Mouse (Mus musculus) 416B (cell line): ENCODE results near the gene Mdga1.

Experiments used
- DNase-seq: peaks from one replicate; pipeline ENCODE4 v3.0.0; 2011; ENCODE audit warnings: low read depth

Mdga1 gene

DNA sequence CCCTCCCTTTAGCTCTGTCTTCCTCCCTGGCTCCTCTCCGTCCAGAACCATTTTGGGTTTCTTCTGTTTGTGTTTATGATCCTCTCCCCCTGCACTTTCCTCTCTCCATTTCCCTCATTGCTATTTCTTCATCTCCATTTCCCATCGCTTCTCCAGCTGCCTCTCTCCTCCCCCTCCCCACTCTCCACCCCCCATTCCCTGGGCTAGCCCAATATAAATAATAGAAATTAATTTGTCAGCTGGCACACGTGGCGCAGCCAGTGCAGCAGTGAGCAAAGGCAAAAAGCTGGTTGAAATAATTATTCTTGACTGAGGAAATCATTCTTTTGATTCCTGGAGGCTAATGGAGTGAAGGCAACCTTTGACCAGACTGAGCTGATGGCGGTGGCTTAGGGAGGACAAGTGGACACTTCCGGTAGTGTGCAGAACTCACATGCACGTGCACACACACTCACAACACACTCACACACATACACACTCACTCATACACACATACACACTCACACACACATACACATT lies at the start of gene Mdga1:
TSS of gene Mdga1 (minus strand) at position 51 of the 519 bp plus-strand sequence.
- DNase-seq: no peak

DNA sequence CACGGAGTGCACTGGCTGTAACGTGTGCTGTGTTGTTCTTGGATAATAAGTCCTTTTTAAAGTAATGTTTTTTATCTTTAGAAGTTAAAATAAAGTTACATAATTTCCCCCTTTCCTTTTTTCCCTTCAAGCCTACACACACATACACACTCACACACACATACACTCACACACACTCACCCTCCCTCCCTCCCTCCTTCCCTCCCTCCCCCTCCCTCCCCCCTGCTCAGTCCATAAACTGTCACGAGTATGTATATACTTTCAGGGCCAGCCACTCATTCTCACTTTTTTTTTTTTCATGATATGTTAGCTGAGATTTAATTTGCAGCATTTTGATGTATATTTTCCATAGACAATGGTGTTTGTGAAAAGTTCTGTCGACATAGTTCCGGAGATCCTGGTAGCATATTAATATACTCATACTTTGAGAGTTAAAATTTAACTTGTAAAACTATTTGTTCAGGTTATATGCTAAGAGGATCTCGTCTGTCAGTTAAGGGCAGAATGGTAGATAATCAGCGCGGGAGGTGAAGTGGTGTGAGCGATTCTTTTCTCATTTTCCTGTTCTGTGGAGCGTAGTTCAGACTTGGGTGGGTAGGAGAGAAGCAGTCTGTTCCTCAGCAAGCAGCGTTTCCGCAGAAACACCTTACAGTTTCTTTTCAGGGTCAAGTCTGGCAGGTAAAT lies 49.2 kb upstream of the Mdga1 start:
- DNase-seq: no peak

DNA sequence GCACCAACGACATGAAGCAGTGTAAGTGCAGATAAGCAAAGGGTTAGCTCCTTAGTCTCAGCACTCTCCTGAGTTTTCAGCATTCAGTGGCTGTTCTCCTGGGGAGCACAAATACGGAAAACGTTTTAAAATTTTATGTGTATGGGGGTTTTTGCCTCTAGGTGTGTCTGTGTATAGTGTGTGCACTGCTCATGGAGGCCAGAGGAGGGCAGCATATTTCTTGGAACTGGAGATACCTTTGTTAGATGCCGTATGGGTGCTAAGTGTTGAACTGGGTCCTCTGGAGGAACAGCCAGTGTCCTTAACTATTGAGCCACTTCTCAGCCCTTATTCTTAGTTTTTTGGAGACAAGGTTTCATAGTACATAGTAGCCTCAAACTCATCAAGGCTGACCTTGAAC lies 44.8 kb upstream of the Mdga1 start:
- no peak for DNase-seq

DNA sequence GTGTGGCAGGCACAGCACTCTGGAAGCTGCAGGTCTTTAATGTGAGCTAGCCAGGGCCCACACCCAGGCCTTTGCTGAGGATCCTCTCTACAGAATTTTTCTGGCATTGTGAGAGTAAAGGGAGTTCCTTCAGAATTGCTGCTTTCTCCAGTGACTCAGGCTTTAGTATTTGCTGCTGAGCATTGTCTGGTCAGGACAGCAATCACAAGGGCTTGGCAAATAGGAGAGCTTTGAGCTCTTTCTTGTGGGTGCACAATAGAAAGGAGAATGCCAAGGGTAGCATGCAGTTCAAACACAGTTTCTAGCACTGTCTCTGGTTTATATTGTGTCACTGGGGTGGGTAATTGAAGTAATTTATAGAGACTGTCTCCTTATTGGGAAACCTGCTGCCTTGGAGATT lies 38.5 kb upstream of the Mdga1 start:
- DNase-seq: no peak

DNA sequence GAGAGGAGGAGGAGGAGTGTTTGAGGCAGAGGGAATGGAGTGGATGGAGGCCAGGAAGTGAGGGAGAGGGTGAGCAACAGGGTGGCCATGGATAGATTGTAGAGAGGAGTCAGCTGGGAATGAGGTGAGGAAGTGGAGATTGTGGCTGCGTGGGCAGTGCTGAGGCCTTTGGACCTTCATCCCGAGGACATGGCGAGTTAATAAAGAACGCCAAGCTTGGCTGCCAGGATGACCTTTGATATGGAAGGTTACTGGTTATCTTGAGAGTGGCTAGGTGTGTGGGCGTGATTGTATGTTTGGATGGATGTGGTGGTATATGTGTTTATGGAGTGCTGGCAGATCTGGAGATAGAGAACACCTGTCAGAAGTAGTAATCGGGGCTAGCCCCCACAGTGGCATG lies 38.0 kb upstream of the Mdga1 start:
- no peak for DNase-seq

DNA sequence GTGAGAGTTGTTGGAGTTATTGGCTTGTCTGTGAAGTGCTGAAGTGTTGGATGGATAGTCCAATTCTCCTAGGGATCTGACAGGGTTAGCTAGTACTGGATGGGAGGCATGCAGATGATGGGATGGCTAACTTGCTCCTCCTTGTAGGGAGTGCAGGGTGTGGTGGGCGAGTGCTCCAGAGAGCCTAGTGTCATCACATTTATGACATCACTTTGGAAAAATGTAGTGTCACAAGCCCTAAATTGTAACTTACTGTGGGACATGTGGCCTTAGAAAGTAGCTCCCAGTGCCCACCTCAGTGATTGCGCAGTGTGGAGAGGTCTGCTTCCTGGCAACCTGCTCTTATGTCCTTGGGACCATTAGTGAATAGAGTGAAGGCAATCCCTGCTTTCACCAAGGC lies 37.0 kb upstream of the Mdga1 start:
- DNase-seq: no peak

DNA sequence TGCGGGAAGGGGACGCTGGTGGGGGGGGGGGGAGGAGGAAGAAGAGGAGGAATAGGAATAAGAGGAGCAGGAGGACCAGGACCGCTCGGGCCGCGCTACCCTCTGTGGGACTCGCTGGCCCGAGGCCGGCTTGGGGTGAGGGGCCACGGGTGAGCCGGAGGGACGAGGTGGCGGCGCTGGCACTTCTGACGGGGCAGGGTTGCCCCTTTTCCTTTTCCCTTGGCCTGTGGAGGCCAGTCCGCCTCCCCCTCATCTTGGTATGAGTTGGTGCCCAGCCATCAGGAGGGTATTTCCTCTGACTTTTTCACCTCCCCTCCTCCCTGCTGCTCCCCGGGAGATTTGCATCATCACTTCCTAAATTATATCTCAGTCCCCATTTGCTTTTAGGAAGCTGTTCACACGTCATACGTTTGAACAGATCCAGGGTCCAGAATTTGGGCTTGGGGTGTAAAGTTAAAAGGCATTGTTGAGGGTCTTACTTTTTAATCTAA lies 35.6 kb upstream of the Mdga1 start:
- DNase-seq: peak; percentile 64

DNA sequence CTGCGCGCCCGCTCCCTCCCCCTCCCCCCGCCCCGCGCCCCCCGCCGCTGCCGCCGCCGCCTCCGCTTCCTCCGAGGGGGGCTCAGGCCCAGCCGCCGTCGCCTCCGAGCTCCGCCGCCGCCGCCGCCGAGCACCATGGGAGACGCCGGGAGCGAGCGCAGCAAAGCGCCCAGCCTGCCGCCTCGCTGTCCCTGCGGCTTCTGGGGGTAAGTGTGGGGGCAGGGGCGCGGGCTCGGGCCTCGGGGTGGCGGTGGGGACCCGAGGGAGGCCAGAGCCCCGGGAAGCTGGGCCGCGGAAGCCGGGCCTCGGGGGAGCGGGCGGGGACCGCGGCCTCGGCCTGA lies 35.2 kb upstream of the Mdga1 start:
- no peak for DNase-seq

DNA sequence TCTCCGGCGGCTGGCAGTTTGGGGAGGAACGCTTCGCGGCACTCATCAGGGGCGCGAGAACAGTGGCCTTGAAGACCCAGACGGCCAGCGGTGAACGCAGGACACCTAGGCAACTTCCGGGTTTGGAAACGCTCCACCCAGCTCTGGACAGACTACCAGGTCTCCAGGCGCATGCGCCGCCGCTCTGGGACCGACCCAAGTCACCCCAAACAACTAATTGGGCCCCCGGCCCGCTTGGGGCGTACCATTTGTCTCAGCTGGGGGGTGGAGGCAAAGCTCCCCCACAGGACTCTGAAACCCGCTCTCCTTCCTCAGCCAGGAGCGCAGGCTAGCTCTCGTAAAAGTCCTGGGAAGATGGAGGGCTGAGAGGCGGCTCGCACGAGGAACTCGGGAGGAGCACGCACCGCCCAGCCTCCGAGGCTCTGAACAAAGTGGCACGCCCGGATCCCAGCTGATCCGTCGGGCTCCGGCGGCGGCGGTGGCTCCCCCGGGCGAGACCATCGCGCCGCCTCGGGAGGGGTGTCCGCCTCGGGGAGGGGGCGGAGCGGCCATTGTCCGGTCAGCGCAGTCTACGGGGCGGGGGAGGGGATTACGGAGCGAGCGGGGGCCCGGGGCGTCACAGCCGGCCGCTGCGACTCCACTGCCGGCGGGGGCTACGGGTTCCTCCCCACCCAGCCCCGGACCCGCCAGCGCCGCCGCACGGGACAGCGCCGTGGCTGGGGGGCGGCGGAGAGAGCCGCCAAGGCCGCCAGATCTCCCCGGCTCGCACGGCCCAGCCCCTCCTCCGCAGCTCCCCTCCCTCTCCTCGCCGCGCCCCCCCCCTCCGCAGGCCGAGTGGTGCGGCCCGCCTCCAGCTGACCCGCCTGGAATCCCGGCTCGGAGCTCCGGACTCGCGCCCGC lies 34.6 kb upstream of the Mdga1 start, which contains the start of gene Zfand3:
TSS of gene Zfand3 (plus strand) at position 531 of the 900 bp plus-strand sequence.
- DNase-seq: peak; percentile 98

DNA sequence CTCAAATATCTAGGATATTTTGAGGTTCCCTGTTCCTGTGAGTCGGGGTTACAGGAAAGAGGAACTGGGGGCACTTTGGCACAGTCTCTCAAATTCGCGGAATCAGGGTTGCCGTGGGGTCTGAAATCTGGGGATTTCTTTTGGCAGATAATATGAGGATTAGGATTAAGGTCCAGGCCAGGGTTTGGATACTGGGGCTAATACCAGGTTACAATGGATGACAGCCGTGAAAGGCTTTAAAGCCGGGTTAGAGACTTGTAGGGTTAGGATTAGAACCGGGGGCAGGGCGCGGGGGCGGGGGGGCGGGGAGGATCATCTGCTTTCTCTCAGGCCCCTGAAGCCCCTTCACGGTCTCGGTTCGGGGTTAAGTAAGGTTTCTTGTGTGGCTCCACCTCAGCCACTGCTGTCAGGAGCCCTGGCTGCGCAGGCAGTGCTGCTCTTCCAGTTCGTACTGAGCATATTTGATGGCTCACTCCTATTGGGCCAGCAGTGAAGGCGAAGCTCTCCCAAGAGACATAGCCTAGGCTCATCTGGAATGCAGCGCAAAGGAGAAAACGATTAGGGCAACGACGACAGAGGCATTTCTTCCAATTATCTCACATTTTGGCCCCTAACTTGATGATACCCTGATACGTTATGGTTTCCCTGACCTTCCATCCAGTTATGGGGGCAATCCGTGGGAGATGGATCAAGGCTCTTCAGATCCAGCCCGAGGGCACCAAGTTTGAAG lies 28.8 kb upstream of the Mdga1 start:
- no peak for DNase-seq

DNA sequence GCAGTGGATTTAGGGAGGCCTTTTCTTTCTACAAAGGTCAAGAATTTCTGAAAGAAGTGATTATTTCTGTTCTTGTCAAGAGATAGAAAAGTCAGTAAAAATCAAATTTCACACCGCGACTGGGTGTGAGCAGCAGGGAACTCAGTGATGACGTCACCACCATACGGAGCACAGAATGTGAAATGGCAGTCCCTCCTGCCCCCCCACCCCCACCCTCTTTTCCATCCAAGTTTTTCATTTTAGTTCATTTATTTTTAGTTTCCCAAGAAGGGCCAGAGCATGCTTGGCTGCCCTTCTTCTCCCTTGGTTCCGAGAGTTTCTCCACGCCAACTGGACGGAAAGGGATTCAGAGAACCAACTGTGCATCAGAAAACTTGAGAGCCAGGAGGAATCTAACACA lies 27.8 kb upstream of the Mdga1 start:
- DNase-seq: no peak

DNA sequence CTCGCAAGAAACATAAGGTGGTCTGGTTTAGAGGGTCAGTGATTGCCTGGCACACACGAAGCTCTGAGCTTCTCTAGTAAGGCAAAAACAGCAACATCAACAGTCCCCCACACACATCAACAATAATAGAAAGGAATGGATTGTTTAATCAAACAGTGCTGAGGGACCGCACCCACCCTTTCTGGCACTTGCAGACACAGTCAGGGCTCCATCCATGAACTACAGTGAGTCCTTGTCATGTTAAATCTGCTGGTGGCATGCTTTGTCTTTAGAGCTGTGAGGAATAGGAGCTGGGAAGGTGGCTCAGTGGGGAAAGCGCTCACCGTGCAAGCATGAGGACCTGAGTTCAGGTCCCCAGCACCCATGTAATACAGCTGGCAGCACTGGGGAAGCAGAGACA lies 26.1 kb upstream of the Mdga1 start:
- DNase-seq: no peak

DNA sequence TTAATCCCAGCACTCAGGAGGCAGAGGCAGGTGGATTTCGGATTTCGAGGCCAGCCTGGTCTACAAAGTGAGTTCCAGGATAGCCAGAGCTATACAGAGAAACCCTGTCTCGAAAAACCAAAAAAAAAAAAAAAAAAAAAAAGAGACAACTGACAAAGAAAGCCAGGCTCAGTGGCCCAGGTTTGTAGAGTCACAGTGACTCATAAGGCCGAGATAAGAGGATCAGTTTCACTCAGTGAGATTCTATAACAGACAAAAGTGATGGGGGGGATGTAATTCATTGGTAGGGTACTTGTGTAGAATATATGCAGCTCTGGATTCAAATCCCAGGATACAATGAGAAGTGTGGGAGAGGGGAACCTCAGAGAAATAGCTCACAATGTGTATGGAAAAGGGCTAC lies 24.6 kb upstream of the Mdga1 start:
- DNase-seq: peak; percentile 58

DNA sequence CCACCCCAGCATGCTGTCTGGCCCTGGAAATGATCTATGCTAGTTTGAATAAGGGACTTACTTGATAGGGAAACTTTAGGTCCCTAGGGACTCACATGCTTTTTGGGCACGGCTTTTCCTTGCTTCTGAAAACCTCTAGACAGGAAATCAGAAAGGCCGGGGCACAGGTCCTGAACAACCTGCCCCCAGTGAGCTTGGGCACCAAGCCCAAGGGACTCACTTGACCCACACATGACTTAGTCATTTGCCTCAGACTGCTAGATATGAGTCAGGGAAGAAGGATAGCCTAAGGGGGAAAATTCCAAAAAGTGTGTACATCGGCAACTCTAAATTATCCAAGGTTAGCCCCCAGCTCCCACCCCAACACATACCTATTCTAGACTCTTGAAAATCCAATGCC lies 24.1 kb upstream of the Mdga1 start:
- peak; percentile 52 for DNase-seq

DNA sequence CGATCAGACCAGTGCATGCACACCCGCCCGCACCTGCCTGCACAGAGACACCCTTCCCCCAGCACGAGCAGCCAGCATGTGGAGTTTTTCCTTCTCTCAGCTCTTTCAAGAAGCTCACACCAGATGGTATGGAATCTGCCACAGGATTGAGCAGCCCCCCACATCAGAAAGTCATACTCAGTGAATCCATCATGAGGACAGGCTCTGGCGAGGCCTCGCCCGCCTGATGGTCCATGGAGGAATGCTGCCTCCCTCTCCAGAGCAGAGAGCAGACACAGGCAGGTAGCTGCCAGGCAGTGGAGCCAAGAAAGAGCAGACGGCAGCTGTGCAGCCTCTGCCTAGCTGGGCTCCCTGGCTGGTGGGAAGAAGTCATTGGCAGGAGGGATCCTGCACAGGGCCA lies 23.6 kb upstream of the Mdga1 start:
- no peak for DNase-seq

DNA sequence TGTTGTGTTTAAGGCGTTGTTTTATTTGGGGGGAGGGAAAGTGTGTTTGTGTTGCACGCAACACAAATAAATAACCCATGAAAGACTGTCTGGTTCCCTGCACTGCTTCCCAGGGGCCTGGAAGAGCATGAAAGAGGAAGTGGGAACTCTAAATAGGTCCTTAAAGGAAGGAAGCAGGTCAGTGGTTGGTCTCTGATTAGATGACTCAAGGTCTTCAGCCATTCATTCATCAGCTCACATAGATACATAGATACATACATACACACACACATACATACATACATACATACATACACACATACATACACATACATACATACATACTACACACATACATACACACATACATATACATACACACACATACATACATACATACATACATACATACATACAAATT lies 21.0 kb upstream of the Mdga1 start:
- peak; percentile 68 for DNase-seq

DNA sequence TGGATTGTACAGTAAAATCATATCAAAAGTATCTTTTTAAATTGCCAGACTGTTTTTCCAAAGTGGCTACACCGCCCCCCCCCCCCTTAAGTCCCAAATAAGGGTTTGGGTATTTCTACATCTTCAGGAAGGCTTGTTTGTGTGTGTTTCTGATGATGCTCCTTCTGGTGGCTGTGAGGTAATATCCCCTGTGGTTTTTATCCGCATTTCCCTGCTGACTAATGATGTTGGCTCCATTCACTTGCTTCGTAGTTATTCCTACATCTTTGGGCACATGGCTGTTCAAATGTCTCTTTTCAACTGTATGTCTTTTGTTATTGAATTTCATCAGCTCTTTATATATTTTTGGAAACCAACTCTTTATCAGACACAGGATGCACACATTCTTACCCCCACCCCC lies 20.2 kb upstream of the Mdga1 start:
- peak; percentile 87 for DNase-seq

DNA sequence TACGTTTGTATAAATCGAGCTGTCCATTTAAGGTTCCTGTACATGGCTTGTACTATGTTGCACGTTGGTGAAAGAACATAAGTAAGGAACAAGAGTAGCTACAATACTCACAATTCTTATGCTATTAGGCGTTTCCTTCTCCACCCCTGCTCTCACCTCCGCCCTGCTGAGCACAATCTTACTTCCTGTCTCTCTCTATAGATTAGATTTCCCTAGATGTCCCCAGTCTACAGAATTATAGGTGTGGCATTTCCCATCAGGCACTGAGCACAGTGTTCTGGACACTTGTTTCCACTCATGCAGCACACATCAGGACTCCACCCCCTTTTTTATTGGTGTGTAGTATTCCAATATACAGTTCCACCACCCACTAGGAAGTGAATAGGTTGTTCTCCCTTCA lies 19.8 kb upstream of the Mdga1 start:
- no peak for DNase-seq

DNA sequence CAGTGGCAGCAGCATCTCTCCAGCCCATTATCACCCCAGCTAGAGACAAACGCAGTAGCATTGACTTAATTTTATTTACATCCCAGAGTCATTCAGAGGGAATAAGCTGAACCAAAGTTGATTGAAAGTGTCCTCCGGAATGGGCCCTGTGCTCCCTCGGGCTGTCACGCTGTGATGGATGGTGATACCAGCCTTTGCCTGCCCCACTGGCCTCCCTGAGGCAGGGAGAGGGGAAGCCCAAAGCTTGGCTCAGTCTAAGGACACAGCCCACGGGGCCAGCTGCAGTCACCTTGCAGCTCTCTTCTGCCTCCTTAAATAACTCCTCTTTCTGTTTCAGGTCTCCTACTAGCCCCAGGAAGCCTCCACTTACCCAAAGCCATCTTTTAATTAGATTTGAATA lies 18.3 kb upstream of the Mdga1 start:
- DNase-seq: no peak

DNA sequence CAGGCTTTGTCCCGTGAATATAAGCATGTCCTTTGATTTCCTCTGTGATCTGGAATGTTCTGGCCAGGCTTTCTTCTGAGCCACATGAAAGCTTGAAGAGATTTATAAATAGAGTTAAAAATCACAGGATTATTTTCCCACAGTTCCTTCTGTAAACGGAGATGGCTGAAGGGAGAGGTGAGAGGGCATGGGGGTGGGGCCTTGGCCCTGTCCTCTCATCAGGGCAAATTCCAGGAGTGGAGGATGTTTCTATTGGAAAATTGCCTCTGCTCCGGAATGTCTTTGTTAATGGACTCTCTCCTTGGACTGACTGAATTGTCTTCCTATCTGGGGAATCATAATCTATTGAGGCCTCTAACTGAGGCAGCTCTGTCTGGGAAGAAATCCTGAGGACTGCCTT lies 15.6 kb upstream of the Mdga1 start:
- DNase-seq: no peak

DNA sequence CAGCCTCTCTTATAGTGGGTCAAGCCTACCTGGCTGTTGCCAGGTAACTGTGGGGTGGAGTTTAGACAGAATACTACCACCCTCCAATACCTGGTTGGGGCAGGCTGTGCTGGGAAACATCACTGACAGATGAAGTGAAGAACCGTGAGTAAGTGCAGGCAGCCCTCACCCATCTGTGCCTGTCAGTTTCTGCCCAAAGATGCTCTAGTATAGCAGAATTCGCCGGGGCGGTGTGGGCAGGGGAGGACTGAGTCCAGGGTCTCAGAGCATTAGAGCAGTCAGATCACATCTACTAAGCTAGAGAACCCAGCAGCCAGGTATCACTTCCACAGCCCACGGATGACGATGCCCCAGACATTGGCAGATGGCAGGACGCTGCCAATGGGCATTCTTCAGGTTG lies 15.0 kb upstream of the Mdga1 start:
- no peak for DNase-seq

DNA sequence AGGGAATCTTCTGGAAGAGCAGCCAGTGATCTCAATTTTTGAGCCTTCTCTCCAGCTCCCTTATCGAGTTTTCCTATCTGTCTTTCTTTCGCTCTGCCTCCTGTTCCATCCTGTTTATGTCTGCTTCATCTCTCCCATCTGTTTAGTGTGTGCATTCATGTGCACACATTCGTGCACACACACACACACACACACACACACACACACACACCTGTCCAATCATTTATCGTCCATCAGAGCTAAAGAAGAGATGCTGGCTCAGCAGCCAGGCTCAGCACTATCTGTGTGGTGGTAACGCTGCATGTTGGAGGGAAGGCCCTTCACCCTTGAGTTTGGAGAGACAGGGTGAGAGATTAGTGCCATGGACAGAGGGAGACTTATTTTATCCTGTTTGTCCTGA lies 13.3 kb upstream of the Mdga1 start:
- no peak for DNase-seq

DNA sequence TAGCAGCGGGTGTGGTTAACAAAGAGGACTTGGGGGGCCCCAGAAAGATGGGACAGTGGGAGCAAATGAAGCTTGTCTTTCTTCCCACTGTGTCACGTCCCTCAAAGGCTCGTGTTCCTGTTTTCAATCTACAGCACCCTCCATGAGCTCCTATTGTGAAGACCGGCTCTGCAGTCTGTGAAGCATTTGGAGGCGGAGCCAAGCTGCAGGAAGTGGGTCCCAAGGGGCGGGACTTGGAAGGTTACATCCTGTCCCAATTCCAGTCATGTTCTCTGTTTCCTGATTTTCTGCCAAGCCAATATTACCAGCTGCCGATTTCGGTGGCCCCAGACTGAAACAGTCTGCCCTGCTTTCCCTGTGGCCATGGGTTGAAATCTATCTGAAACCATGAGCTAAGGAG lies 11.7 kb upstream of the Mdga1 start:
- DNase-seq: no peak
